Mouse (Mus musculus): ENCODE data around the gene 1700016D06Rik. TPM values are rescaled to one million over a fixed set of nuclear protein-coding genes. Genes with fewer than 3 reads are reported as not detected.
A peak's percentile ranks its signal among the peaks of the same experiment; 100 is the strongest.

Gene 1700016D06Rik
- polyA plus RNA-seq, 1 experiment from 2014 or later: not detected

- no peaks in the 10 kb centered on the region for H3K36me3 ChIP-seq (replicated peaks; ENCODE audit: insufficient read depth, low read length)
- peaks cover 9% of the 10 kb centered on the region; the same call in 1 of the 2 replicates for H3K4me1 ChIP-seq (ENCODE audit: insufficient read depth)
- peak overlapping the region; percentile 57 for H3K4me3 ChIP-seq (ENCODE audit: low read depth, low read length)
- no peaks in the 10 kb centered on the region for H3K9me3 ChIP-seq (ENCODE audit: low read length)
- 3% methylated on average over 22 of the region's 22 CpGs for WGBS (ENCODE audit: insufficient replicate concordance)
- TF ChIP-seq CTCF (IDR thresholded peaks at IDR 0.05; ENCODE audit: low read depth): no peak
- no peak for TF ChIP-seq EP300 (IDR thresholded peaks at IDR 0.05; ENCODE audit: low read depth)
- DNase-seq: no peak
- peak overlapping the region; percentile 54 for H3K9ac ChIP-seq (replicated peaks)
- ATAC-seq: peak; percentile 8; the same call in 1 of the 2 replicates
- H3K27me3 ChIP-seq (ENCODE audit: insufficient read depth, low read length): peaks cover 31% of the 10 kb centered on the region
- H3K4me2 ChIP-seq (ENCODE audit: low read depth, low read length): peak overlapping the region; percentile 70
- H3K27ac ChIP-seq (ENCODE audit: low read depth): peak overlapping the region; percentile 95
Observed at GRCm38 (mm10) chr8:11727273-11727650, 26.4 kb upstream of the 1700016D06Rik start.

- no peaks in the 10 kb centered on the region for H3K36me3 ChIP-seq (replicated peaks; ENCODE audit: insufficient read depth, low read length)
- H3K9me3 ChIP-seq (ENCODE audit: low read length): no peaks in the 10 kb centered on the region
- 51% methylated on average over 4 of the region's 4 CpGs for WGBS (ENCODE audit: insufficient replicate concordance)
- H3K4me1 ChIP-seq (ENCODE audit: insufficient read depth): no peaks in the 10 kb centered on the region
- DNase-seq: no peak
- no peak overlapping the region for H3K4me3 ChIP-seq (ENCODE audit: low read depth, low read length)
- H3K4me2 ChIP-seq (ENCODE audit: low read depth, low read length): no peak overlapping the region
- no peaks in the 10 kb centered on the region for H3K27me3 ChIP-seq (ENCODE audit: insufficient read depth, low read length)
- no peak for ATAC-seq
- no peak for TF ChIP-seq CTCF (IDR thresholded peaks at IDR 0.05; ENCODE audit: low read depth)
- TF ChIP-seq EP300 (IDR thresholded peaks at IDR 0.05; ENCODE audit: low read depth): no peak
- H3K27ac ChIP-seq (ENCODE audit: low read depth): no peak overlapping the region
- H3K9ac ChIP-seq (replicated peaks): no peak overlapping the region
Observed at GRCm38 (mm10) chr8:11717194-11717593, 16.3 kb upstream of the 1700016D06Rik start.

GRCm38 (mm10) chr8:11712244-11712643 is 11.4 kb upstream of the 1700016D06Rik start:
- Histone ChIP-seq H3K4me1 (ENCODE audit: insufficient read depth) (peaks cover 14% of the 10 kb centered on the region), H3K27ac (ENCODE audit: low read depth) (no peak overlapping the region), H3K4me3 (ENCODE audit: low read depth, low read length) (no peak overlapping the region), H3K9ac (replicated peaks) (no peak overlapping the region), H3K4me2 (ENCODE audit: low read depth, low read length) (no peak overlapping the region), H3K27me3 (ENCODE audit: insufficient read depth, low read length) (no peaks in the 10 kb centered on the region), H3K9me3 (ENCODE audit: low read length) (no peaks in the 10 kb centered on the region), H3K36me3 (replicated peaks; ENCODE audit: insufficient read depth, low read length) (no peaks in the 10 kb centered on the region)
- DNase-seq: peak; percentile 56
- 80% methylated on average over 6 of the region's 6 CpGs for WGBS (ENCODE audit: insufficient replicate concordance)
- no peak for ATAC-seq
- TF ChIP-seq EP300 (IDR thresholded peaks at IDR 0.05; ENCODE audit: low read depth) (no peak), CTCF (IDR thresholded peaks at IDR 0.05; ENCODE audit: low read depth) (peak; percentile 64)

- WGBS (ENCODE audit: insufficient replicate concordance): 49% methylated on average over 5 of the region's 5 CpGs
- H3K4me3 ChIP-seq (ENCODE audit: low read depth, low read length): no peak overlapping the region
- H3K4me1 ChIP-seq (ENCODE audit: insufficient read depth): peaks cover 14% of the 10 kb centered on the region
- no peak overlapping the region for H3K9ac ChIP-seq (replicated peaks)
- DNase-seq (no peak), ATAC-seq (peak; percentile 80)
- peak overlapping the region; percentile 72 for H3K27ac ChIP-seq (ENCODE audit: low read depth)
- no peak overlapping the region for H3K4me2 ChIP-seq (ENCODE audit: low read depth, low read length)
- no peaks in the 10 kb centered on the region for H3K9me3 ChIP-seq (ENCODE audit: low read length)
- TF ChIP-seq EP300 (IDR thresholded peaks at IDR 0.05; ENCODE audit: low read depth): no peak
- no peak for TF ChIP-seq CTCF (IDR thresholded peaks at IDR 0.05; ENCODE audit: low read depth)
- H3K27me3 ChIP-seq (ENCODE audit: insufficient read depth, low read length): no peaks in the 10 kb centered on the region
- H3K36me3 ChIP-seq (replicated peaks; ENCODE audit: insufficient read depth, low read length): no peaks in the 10 kb centered on the region
Observed at GRCm38 (mm10) chr8:11710415-11710814, 9.6 kb upstream of the 1700016D06Rik start.

- peak; percentile 72 for ATAC-seq
Observed at GRCm38 (mm10) chr8:11709542-11709941, 8.7 kb upstream of the 1700016D06Rik start.

GRCm38 (mm10) chr8:11708815-11709214 is 8.0 kb upstream of the 1700016D06Rik start:
- 28% methylated on average over 2 of the region's 2 CpGs for WGBS (ENCODE audit: insufficient replicate concordance)
- Histone ChIP-seq H3K9ac (replicated peaks) (no peak overlapping the region), H3K4me2 (ENCODE audit: low read depth, low read length) (no peak overlapping the region), H3K27me3 (ENCODE audit: insufficient read depth, low read length) (no peaks in the 10 kb centered on the region), H3K27ac (ENCODE audit: low read depth) (no peak overlapping the region), H3K4me1 (ENCODE audit: insufficient read depth) (peaks cover 14% of the 10 kb centered on the region), H3K36me3 (replicated peaks; ENCODE audit: insufficient read depth, low read length) (no peaks in the 10 kb centered on the region), H3K9me3 (ENCODE audit: low read length) (no peaks in the 10 kb centered on the region), H3K4me3 (ENCODE audit: low read depth, low read length) (no peak overlapping the region)
- DNase-seq: no peak
- no peak for ATAC-seq
- TF ChIP-seq CTCF (IDR thresholded peaks at IDR 0.05; ENCODE audit: low read depth) (no peak), EP300 (IDR thresholded peaks at IDR 0.05; ENCODE audit: low read depth) (no peak)

More at GRCm38 (mm10) chr8:11709542-11709941, 8.7 kb upstream of the 1700016D06Rik start:
- Histone ChIP-seq H3K4me1 (ENCODE audit: insufficient read depth) (peaks cover 14% of the 10 kb centered on the region), H3K27me3 (ENCODE audit: insufficient read depth, low read length) (no peaks in the 10 kb centered on the region), H3K4me3 (ENCODE audit: low read depth, low read length) (no peak overlapping the region), H3K27ac (ENCODE audit: low read depth) (peak overlapping the region; percentile 72), H3K9ac (replicated peaks) (no peak overlapping the region), H3K4me2 (ENCODE audit: low read depth, low read length) (no peak overlapping the region), H3K36me3 (replicated peaks; ENCODE audit: insufficient read depth, low read length) (no peaks in the 10 kb centered on the region), H3K9me3 (ENCODE audit: low read length) (no peaks in the 10 kb centered on the region)
- 50% methylated on average over 3 of the region's 3 CpGs for WGBS (ENCODE audit: insufficient replicate concordance)
- no peak for DNase-seq
- TF ChIP-seq CTCF (IDR thresholded peaks at IDR 0.05; ENCODE audit: low read depth) (no peak), EP300 (IDR thresholded peaks at IDR 0.05; ENCODE audit: low read depth) (no peak)

- H3K9ac ChIP-seq (replicated peaks): no peak overlapping the region
- H3K4me2 ChIP-seq (ENCODE audit: low read depth, low read length): no peak overlapping the region
- TF ChIP-seq CTCF (IDR thresholded peaks at IDR 0.05; ENCODE audit: low read depth): no peak
- TF ChIP-seq EP300 (IDR thresholded peaks at IDR 0.05; ENCODE audit: low read depth): no peak
- H3K27me3 ChIP-seq (ENCODE audit: insufficient read depth, low read length): no peaks in the 10 kb centered on the region
- DNase-seq (no peak), ATAC-seq (no peak)
- H3K9me3 ChIP-seq (ENCODE audit: low read length): no peaks in the 10 kb centered on the region
- no peaks in the 10 kb centered on the region for H3K36me3 ChIP-seq (replicated peaks; ENCODE audit: insufficient read depth, low read length)
- no peak overlapping the region for H3K27ac ChIP-seq (ENCODE audit: low read depth)
- H3K4me1 ChIP-seq (ENCODE audit: insufficient read depth): peaks cover 14% of the 10 kb centered on the region
- no peak overlapping the region for H3K4me3 ChIP-seq (ENCODE audit: low read depth, low read length)
- WGBS (ENCODE audit: insufficient replicate concordance): 40% methylated on average over 2 of the region's 3 CpGs
Observed at GRCm38 (mm10) chr8:11707701-11708100, 6.8 kb upstream of the 1700016D06Rik start.
